Mouse (Mus musculus) retina, postnatal 7 days (tissue): Measurements from ENCODE around the gene Pmp22.

Experiments
- DNase-seq: peaks from one replicate; pipeline ENCODE4 v3.0.0-alpha.2; 2012; ENCODE audit warnings: low read depth, low spot score

The Pmp22 gene

GRCm38 (mm10) chr11:63126976-63127375, 1.8 kb upstream of the Pmp22 start:
- no peak for DNase-seq

GRCm38 (mm10) chr11:63127513-63127912, 1.3 kb upstream of the Pmp22 start:
- DNase-seq = no peak

DNA sequence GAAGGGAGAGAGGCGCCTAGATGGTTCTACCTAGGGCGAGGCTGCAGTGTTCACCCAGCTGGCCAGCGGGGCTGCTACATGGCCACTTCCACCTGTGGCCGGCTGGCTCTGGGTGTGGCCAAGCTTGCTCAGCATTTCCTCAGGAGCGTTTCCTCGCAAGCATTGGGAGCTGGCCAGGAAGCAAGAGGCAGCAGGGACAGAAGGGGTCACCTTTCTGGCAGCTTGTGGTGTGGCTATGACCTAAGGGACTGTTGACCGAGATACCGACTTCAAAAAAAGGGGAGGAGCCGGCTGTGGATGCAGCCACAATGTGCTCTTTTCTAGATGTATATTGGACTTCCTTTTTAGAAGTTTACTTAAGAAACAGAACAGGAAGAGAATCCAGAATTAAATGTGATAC, 593 bp downstream of the Pmp22 start:
- no peak for DNase-seq

GRCm38 (mm10) chr11:63129840-63130239, 1.1 kb downstream of the Pmp22 start:
- no peak for DNase-seq

DNA sequence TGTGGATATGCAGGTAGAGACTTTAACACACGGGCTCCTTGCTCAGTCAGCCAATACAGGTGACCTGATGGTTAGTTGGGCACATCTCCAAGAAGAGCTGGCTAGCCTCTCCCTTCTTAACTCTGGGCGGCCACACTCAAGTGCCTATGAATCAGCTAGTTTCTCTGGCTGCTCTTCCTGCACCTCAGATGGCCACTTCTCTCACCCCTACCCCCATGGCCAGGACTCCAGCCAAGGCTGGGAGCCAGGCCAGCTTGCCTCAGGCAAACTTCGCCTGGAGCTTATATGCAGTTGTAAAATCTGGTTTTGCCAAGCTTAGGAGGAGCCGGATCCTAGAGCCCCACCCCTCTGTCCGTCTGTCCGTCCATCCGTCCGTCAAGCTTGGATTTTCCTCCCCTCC, 1.7 kb downstream of the Pmp22 start:
- no peak for DNase-seq

- DNase-seq = no peak
Measured at GRCm38 (mm10) chr11:63131001-63131692, 2.4 kb downstream of the Pmp22 start.

GRCm38 (mm10) chr11:63131693-63132040, 2.9 kb downstream of the Pmp22 start:
- no peak for DNase-seq

- DNase-seq = no peak
Measured at GRCm38 (mm10) chr11:63132151-63132500, 3.3 kb downstream of the Pmp22 start.

DNA sequence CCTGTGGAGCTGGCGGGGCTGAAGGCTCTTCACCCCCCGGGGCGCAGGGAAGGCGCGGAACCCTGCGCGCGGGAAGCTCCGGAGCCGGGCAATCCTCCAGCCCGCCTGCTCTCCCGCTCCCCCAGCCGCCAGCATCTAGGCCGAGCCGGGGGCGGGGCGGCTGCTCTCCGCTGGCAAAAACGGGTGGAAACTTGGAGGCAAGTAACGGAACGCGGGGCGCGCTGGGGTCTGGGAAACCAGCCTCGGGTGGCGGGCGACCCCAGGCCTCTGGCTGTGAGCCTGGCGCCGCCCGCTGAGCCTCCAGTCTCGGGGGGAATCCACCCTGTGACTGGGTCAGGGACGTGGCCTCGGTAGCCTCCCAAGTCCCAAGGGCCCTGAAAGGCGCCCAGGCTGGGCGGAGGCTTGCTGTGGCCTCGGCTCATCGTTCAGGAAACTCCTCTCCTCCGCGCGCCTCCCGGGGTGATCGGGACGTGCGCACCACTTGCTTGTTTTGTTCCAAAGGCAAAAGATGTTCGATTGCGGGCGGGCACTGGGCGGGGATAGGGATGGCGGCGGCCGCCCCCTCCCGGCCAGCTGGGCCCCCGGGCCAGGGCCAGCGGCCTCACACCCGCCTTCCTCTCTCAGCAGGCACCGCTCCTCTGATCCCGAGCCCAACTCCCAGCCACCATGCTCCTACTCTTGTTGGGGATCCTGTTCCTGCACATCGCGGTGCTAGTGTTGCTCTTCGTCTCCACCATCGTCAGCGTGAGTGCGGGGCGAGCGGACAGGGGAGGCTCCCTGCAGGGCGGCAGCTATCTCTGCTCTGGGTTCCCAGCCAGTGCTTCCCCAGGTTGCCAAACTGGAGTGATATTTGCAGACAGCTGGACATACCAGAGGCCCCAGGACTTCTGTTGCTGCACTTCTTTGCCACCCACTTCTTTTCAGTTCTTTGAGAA, 4.0 kb downstream of the Pmp22 start:
- DNase-seq = no peak

- no peak for DNase-seq
Measured at GRCm38 (mm10) chr11:63134021-63134420, 5.2 kb downstream of the Pmp22 start.

DNA sequence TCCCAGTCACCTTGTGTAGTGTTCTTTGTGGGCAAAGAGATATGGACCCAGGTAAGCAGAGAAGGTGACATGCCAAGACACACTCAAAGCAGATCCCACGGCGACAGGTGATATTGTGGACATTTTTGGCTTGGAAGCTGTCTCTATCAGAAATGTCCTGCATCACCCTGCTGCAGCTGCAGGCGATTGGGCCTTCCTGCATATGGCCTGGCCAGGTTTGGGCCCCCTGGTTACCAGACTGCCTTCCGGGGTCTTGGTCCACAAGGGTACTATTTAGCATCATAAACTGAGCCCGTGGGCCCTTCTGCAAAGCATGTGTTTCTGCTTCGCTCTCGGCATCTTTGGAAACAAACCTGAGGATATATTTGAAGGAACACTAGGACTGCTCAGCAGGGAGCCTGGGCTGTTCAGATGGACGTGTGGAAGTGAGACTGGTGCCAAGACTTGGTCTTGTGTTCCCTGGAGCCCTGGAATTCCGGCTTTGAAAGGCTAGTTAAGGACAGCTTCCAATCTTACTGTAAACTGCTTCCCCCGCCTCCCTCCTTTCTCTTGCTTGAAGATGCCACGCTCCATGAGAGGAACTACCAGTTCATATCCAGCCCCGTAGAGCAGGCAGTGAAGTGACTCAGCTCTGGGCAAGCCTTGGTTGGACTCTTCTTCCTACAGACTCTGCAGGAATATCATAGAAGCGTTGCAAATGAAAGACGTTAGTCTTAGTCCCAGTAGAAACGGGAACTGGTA, 6.1 kb downstream of the Pmp22 start:
- DNase-seq = no peak

GRCm38 (mm10) chr11:63135622-63136021, 6.8 kb downstream of the Pmp22 start:
- peak; percentile 81 for DNase-seq

DNA sequence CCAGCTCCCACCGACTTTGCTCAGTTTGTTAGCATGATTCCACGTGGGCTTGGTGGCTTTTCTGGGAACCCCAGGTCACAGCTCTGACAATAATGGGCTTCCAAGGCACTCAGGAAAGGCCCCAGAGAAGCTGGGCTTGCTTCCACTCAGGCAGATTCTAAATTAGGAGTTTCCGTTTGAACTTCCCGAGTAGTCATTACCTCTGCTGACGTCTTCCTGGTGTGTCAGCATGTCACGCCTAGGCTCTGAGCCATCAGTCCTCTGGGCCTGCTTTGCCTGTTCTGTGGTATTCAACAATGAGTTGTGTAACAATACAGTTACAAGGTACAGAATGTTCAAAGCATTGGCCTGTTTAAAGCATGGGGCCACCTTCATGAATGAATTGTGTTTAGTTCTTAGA, 7.4 kb downstream of the Pmp22 start:
- no peak for DNase-seq

DNA sequence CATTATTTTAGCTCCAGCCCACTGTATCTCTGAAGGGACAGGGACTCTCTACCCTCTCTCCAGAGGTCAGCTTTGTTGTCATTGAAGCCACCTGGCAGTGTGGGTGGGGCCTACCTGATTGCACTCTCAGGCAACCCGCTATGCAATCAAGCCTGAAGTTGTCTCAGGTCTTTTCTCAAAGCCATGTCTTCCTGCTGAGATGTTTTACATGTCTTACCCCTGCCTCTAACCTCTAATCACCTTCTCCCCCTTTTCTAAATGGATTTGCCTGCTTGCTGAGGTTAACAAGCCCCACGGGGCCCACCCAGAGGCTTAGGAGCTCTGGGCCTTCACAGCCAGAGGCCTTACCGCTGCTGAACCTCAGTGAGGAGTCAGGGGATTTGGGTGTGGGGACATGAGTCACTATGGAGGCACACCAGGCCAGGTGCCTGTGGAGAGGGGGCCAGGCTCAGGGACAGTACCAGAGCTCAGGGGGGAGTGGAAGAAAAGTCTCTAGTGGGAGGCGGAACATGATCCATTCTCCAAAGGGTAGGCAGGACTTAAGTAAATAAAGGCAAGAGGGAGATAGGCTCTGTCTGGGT, 8.1 kb downstream of the Pmp22 start:
- DNase-seq = no peak

DNA sequence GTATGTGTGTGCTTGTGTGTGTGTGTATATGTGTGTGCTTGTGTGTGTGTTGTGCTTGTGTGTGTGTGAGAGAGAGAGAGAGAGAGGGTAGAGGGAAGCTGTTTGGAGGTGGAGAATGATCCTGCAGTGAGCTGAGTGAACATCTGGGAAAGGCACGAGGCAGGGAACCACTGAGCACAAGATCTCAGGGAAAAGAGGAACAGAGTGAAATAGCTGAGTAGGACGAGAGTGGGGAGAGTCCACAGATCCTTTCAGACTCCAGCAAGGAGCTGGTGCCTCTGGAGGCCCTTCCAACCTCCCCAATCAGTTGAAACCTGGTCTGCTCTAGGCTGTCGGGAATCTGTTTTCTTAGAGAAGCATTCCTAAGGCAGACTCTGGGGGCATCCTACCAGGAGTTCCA, 10.0 kb downstream of the Pmp22 start:
- no peak for DNase-seq

GRCm38 (mm10) chr11:63142311-63142710, 13.5 kb downstream of the Pmp22 start:
- no peak for DNase-seq

GRCm38 (mm10) chr11:63142816-63143215, 14.0 kb downstream of the Pmp22 start:
- no peak for DNase-seq

GRCm38 (mm10) chr11:63143486-63143885, 14.7 kb downstream of the Pmp22 start:
- DNase-seq = no peak

GRCm38 (mm10) chr11:63146601-63147000, 17.8 kb downstream of the Pmp22 start:
- DNase-seq = no peak

DNA sequence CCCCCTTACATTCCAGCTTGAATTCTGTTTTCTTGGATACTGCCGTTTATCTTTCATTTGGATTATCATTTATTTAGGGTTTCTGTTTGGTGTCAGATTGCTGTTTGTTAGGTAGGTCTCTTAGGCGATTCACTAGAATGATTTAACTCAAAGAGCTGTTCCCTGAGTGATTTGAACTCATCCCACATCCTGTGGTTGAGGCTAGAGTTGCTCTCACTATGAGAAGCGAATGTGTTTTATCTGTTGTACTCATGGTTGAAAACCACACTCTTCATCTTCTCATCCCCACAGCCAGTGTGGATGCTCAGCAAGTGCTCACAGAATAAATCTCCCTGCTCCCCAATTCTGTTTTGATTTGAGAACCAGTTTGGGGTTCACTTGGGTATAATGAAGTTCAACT, 19.5 kb downstream of the Pmp22 start:
- DNase-seq = no peak

- DNase-seq = no peak
Measured at GRCm38 (mm10) chr11:63151857-63152256, 23.1 kb downstream of the Pmp22 start.

DNA sequence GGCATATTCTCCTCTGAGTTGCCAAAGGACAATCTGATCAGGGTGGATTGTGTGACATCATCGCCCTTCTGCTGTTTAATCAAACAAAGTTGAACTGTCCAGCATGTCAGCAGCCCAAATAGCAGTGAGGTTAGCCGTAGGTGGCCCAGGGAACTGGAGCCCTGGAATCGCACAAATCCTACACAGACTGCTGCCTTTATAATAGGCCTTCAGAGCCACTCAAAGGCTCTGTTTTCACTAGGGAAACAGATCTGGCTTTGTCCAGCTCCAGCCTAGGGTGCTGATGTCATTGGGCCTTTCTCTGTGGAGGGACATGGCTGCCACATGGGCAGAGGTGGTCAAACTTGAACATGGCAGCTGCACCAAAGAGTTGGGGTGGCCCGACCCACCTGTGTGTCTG, 28.3 kb downstream of the Pmp22 start:
- DNase-seq = no peak
